Mouse (Mus musculus) CD8-positive naive resting alpha-beta T cell, adult 2 months (primary cell): ENCODE data around the gene Hagh.

Source experiments
- DNase-seq, 2 experiments: peaks; one replicate each; pipeline ENCODE4 v3.0.0; 2022; ENCODE audit warnings: low read depth in 2 of 2, low spot score in 2 of 2

The Hagh gene

DNA sequence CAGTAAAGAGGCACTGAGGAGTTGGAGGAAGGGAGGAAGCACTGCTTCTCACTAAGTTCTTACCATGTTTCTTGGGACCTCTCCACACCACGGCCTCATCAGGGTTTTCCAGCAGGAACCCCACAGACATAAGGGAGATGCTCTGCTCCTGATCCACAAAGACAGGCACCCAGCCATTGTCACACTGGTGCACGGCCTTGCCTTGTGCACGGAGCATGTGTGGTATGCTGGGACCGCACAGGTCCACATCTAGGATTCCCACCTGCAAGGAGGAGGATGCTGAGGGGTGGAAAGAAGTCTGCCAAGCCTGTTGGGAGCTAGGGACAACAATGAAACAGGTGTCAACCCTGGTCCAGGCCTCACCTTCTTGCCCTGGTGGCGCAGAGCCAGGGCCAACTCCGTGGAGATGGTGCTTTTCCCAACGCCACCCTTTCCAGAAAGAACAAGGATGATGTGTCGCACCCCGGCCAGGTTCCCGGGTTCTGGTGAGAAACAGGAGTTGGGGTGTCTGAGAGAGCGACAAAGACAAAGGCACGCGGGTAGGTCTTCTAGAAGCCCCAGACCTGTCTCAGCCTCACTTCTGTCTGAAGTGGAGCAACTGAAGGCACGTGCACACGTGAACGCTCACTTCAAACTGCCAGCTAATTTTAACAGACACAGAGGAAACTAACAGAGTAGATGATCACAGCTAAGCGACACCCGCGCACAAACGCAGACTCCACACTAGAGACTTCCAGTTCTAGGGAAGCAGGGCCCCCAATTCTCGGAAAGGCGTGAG is 45.6 kb downstream of the Hagh start:
- no peak for DNase-seq

DNA sequence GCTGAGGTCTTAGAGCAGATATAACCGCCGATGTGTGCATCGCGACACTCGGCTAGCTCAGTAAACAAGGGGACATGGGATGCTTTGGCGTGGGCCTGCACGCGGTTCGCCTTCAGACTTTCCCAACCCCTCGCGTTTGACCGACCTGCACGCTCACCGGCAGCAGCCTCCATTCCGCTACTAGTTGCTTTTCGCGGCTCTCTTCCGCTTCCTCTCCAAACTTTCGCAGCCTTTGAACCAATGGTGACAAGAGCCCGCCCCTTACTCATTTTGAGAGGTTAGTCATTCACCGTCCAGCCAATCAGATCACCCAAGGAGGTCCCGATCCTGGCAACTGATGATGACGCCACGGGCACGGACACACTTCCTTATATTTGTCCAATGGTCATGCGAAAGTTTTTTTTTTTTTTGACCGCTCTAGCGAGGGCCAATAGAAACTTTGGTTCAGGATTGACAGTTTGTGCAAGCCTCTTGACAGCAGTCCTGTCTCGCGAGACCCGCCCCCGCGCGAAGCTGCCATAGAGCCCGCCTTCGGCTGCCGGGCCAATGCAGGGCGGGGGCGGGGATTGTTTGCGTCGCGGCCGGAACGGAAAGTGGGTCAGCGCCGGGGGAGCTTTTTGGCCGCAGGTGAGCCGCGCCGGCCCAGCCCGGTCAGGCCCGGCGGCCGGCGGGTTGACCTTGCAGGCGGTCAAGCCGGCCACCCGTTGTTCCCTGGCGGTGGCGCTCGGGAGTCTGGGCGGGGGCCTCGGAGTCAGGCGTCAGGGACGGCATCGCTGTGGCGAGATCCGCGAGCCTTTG is 46.4 kb downstream of the Hagh start, which contains the start of the genes Nubp2 and Spsb3:
Gene Nubp2 (minus strand): TSS at position 216 of the 798 bp plus-strand sequence.
Gene Spsb3 (plus strand): TSS at position 510 of the 798 bp plus-strand sequence.
- DNase-seq = peak; percentile 95 to 96

DNA sequence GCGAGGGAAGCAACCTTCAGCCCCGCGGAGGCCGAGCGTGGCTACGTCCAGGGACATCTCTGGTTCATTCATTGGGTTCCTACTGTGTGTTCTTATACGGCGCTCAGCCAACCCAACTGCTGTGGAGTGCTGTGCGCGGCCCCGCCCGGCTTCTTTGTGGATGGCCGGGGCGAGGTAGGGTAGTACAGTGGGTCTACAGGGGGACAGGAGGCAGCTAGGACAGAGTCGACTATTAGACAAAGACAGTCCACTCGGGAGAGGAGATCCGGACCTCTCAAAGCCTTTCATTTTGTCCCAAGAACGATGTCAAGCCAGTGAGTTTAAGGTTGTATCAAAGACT is 47.0 kb downstream of the Hagh start:
- DNase-seq = no peak

- no peak for DNase-seq
Measured at GRCm38 (mm10) chr17:24887291-24888080, 47.5 kb downstream of the Hagh start.

DNA sequence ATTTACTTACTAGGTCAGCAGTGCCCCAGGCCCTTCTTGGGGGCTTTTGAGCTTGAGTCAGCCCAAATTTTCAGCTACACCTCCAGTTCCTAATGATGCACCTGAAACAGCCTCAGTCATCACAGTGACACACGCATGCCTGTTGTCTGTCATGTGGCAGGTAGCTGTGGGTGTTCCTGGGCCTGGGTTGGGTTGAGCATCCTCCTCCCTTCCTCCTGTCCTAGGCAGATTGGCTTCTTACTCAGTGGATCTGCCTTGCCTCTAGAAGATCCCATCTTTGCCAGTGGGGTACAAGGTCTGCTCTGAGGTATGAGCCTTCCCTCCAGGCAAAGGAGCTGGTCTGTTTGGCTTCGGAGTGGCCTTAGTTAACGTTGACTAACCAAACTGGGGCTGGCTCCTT is 48.9 kb downstream of the Hagh start:
- DNase-seq = no peak

- DNase-seq = no peak
Measured at GRCm38 (mm10) chr17:24890151-24891092, 50.5 kb downstream of the Hagh start.

DNA sequence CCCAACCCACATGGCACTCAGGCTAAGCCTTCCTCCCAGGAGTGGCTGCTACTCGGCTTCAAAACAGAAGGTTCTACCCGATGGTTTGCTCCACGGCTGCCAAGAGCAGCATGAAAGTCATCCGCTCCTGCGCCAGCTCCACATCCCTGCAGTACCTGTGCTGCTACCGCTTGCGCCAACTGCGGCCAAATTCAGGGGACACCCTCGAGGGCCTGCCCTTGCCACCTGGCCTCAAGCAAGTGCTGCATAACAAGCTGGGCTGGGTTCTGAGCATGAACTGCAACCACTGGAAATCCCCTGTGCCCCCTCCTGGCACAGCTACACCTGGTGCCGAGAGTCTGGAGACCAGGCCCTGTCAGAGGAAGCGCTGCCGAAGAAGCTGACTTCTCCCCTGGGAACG is 51.4 kb downstream of the Hagh start:
- DNase-seq = no peak

GRCm38 (mm10) chr17:24892785-24893184 is 52.8 kb downstream of the Hagh start:
- DNase-seq = no peak

GRCm38 (mm10) chr17:24893276-24893675 is 53.3 kb downstream of the Hagh start:
- DNase-seq = no peak

GRCm38 (mm10) chr17:24894061-24894994 is 54.4 kb downstream of the Hagh start:
- DNase-seq = no peak

- DNase-seq = peak; percentile 67 to 69
Measured at GRCm38 (mm10) chr17:24894995-24895547, 55.1 kb downstream of the Hagh start, which contains the start of the genes Eme2 and Mrps34. Gene Eme2 (minus strand): TSS chr17:24895087. Gene Mrps34 (plus strand): TSS chr17:24895116.

GRCm38 (mm10) chr17:24895571-24896240 is 55.8 kb downstream of the Hagh start:
- no peak for DNase-seq

GRCm38 (mm10) chr17:24896241-24896992 is 56.5 kb downstream of the Hagh start, which contains the start of gene Nme3:
Gene Nme3 (plus strand): TSS chr17:24896500.
- peak; percentile 36 to 55 for DNase-seq

- no peak for DNase-seq
Measured at GRCm38 (mm10) chr17:24896993-24897269, 57.0 kb downstream of the Hagh start.

DNA sequence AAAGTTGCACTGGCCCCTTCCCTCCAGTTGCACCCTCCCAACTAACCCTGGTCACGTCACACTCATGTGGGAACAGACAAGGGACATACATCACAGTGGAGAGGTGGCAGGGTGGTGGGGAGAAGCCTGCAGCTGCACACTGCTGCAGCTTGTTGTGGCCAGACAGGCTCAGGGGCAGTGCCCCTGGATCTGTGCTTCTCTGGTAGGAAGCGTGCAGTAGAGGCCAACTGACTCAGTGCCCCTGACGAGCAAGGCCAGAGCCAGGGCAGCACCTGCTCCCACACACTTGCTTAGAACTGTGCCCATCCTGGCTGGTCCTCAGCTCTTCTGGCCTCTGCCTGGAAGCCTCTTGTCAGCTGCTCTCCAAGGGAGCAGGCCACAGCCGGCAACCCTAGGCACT is 57.7 kb downstream of the Hagh start:
- no peak for DNase-seq

GRCm38 (mm10) chr17:24898041-24898854 is 58.3 kb downstream of the Hagh start:
- DNase-seq = no peak

- DNase-seq = no peak
Measured at GRCm38 (mm10) chr17:24899153-24899552, 59.2 kb downstream of the Hagh start.
